Mouse (Mus musculus) midbrain, postnatal 0 days (tissue): ENCODE results near the gene Sfi1. TPM values are rescaled to one million over a fixed set of nuclear protein-coding genes. Genes with fewer than 3 reads are reported as not detected.
"Not testable (repeated sequence)": the region's sequence is repeated elsewhere in the genome, so short reads cannot be mapped to it uniquely, and the experiment has no call there.

Source experiments
- ATAC-seq: fragments of 200-750 bp; cut with Nextera tagmentation; 2 replicates; pipeline ENCODE4 v1.8.0; 2017; ENCODE audit warnings: moderate number of reproducible peaks, mild to moderate bottlenecking, moderate TSS enrichment, moderate library complexity; ENCODE audit not compliant: low FRiP score
- DNase-seq: peaks from one replicate; pipeline ENCODE4 v3.0.0-alpha.2; 2015; ENCODE audit warnings: low spot score
- H3K27ac ChIP-seq: fragments of 300-500 bp; sonication (generic); 2 replicates; pipeline ENCODE4 v1.5.1; 2014; ENCODE audit warnings: low read depth, mild to moderate bottlenecking, low read length, mixed read lengths
- H3K27me3 ChIP-seq: fragments of 300-500 bp; sonication (generic); 2 replicates; pipeline ENCODE4 v1.6.1; 2014; ENCODE audit warnings: low read length, control low read depth, mixed read lengths; ENCODE audit not compliant: insufficient read depth
- H3K36me3 ChIP-seq: fragments of 300-500 bp; sonication (generic); 2 replicates; pipeline ENCODE4 v1.6.1; 2014; ENCODE audit warnings: low read length, control low read depth, mixed read lengths; ENCODE audit not compliant: insufficient read depth
- H3K4me1 ChIP-seq: fragments of 300-500 bp; sonication (generic); 2 replicates; pipeline ENCODE4 v1.6.1; 2014; ENCODE audit warnings: mild to moderate bottlenecking, control low read depth, antibody characterized with exemption, low read length, mixed read lengths; ENCODE audit not compliant: insufficient read depth
- H3K4me2 ChIP-seq: fragments of 300-500 bp; sonication (generic); 2 replicates; pipeline ENCODE4 v1.6.1; 2014; ENCODE audit warnings: low read depth, mild to moderate bottlenecking, low read length, mixed read lengths; ENCODE audit not compliant: poor library complexity, severe bottlenecking
- H3K4me3 ChIP-seq: fragments of 300-500 bp; sonication (generic); 2 replicates; pipeline ENCODE4 v1.5.1; 2014; ENCODE audit warnings: low read depth, mild to moderate bottlenecking, low read length, moderate library complexity
- H3K9ac ChIP-seq: fragments of 300-500 bp; sonication (generic); replicated peaks from 2 replicates; pipeline ENCODE4 v1.6.1; 2014; ENCODE audit warnings: mild to moderate bottlenecking, low read length, moderate library complexity, mixed read lengths; ENCODE audit not compliant: poor library complexity, severe bottlenecking
- H3K9me3 ChIP-seq: fragments of 300-500 bp; sonication (generic); 2 replicates; pipeline ENCODE4 v1.6.1; 2016; ENCODE audit warnings: low read length, control low read depth
- CTCF ChIP-seq: IDR thresholded peaks from 2 replicates; pipeline ENCODE4 v1.5.1; 2016; ENCODE audit warnings: antibody characterized with exemption, mild to moderate bottlenecking
- WGBS: fragments of 180-500 bp; shearing (Covaris S2); extraction: QIAGEN DNeasy Blood & Tissue Kit; methylation state at CpG from one replicate; pipeline ENCODE4 v1.1.7; 2014; 5-methylcytosine and 5-hydroxymethylcytosine counted together
- polyA plus RNA-seq: library from polyadenylated mRNA; unstranded; fragments of >200 nt; fragmentation: Nextera tagmentation; extraction: Ambion mirVana; gene quantifications from 2 replicates; pipeline ENCODE4 v1.2.1, GENCODE M21; 2015
- total RNA-seq: library from RNA; depleted of rRNA; stranded (reverse); fragments of >200 nt; gene quantifications from 2 replicates; pipeline ENCODE4 v1.2.3, GENCODE M21; 2014; rRNA removed

Sfi1 gene
- total and polyA plus RNA-seq, 2 experiments from 2014 or later: 11.3 to 17.6 TPM

DNA sequence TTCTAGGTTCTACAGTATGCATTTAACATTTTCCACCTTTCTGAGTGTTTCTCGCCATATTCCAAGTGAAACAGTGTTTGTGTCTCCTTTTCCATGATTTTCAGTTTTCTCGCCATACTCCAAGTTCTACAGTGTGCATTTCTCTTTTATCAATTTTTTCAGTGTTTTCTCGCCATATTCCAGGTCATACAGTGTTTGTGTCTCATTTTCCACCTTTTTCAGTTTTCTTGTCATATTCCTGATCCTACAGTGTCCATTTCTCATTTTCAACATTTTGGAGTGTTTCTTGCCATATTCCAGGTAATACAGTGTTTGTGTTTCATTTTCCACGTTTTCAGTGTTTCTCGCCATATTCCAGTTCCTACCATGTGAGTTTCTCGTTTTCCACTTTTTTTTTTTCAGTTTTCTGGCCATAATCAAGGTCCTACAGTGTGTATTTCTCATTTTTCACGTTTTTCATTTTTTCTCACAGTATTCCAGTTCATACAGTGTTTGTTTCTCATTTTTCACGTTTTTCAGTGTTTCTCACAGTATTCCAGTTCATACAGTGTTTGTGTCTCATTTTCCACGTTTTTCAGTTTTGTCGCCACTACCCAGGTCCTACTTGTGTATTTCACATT lies 91.3 kb downstream of the Sfi1 start:
- Histone ChIP-seq H3K36me3 (no peaks in the 10 kb centered on the region), H3K9me3 (peaks cover 39% of the 10 kb centered on the region), H3K9ac (no peak overlapping the region), H3K4me3 (no peak overlapping the region), H3K4me1 (no peaks in the 10 kb centered on the region), H3K27ac (no peak overlapping the region), H3K4me2 (no peak overlapping the region), H3K27me3 (no peaks in the 10 kb centered on the region)
- DNase-seq (peak; percentile 3), ATAC-seq (no peak)
- WGBS: 73% methylated on average over 10 of the region's 10 CpGs
- no peak for TF ChIP-seq CTCF

DNA sequence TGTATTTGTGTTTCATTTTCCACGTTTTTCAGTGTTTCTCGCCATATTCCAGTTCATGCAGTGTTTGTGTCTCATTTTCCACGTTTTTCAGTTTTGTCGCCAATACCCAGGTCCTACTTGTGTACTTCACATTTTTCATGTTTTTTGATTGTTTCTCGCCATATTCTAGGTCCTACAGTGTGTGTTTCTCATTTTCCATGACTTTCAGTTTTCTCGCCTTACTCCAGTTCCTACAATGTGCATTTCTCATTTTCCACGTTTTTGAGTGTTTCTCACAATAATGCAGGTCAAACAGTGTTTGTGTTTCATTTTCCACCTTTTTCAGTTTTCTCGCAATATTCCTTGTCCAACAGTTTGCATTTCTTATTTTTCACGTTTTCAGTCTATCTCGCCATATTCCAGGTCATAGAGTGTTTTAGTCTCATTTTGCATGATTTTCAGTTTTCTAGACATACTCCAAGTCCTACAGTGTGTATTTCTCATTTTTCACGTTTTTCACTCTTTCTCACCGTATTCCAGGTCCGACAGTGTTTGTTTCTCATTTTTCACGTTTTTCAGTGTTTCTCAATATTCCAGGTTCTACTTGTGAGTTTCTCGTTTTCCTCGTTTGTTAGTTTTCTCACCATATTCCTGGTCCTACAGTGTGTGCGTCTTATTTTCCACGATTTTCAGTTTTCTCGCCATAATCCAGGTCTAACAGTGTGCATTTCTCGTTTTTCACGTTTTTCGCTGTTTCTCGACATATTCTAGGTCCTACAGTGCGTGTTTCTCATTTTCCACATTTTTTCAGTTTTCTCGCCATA lies 92.0 kb downstream of the Sfi1 start:
- Histone ChIP-seq H3K27ac (no peak overlapping the region), H3K4me2 (no peak overlapping the region), H3K9ac (no peak overlapping the region), H3K36me3 (no peaks in the 10 kb centered on the region), H3K27me3 (no peaks in the 10 kb centered on the region), H3K4me1 (no peaks in the 10 kb centered on the region), H3K9me3 (peaks cover 39% of the 10 kb centered on the region), H3K4me3 (no peak overlapping the region)
- 84% methylated on average over 25 of the region's 25 CpGs for WGBS
- peak; percentile 15 for DNase-seq
- TF ChIP-seq CTCF: no peak
- peak; percentile 68; the same call in 1 of the 2 replicates for ATAC-seq

- not testable (repeated sequence) for H3K4me3 ChIP-seq, H3K9ac ChIP-seq, H3K27me3 ChIP-seq, H3K4me1 ChIP-seq, H3K4me2 ChIP-seq, H3K36me3 ChIP-seq, H3K27ac ChIP-seq
- DNase-seq (peak; percentile 53), ATAC-seq (peak; percentile 44; the same call in 1 of the 2 replicates)
- 83% methylated on average over 12 of the region's 12 CpGs for WGBS
- peaks cover 39% of the 10 kb centered on the region for H3K9me3 ChIP-seq
Measured at GRCm38 (mm10) chr11:3100066-3100645, 93.1 kb downstream of the Sfi1 start.

Other genes starting within 250 kb of the Sfi1 start
- gene Eif4enif1, start 8.9 kb upstream of the Sfi1 start, total RNA-seq: 56.9 and 59.6 TPM in 2 replicates
- 35.9 and 43.3 TPM in 2 replicates for gene Eif4enif1, start 8.9 kb upstream of the Sfi1 start, polyA plus RNA-seq
- gene Drg1, start 73.0 kb upstream of the Sfi1 start, total RNA-seq: 80.6 and 93.1 TPM in 2 replicates
- gene Drg1, start 73.0 kb upstream of the Sfi1 start, polyA plus RNA-seq: 183 and 190 TPM in 2 replicates
- gene Patz1, start 95.4 kb upstream of the Sfi1 start, total RNA-seq: 79.3 and 81.3 TPM in 2 replicates
- 36.3 and 39.3 TPM in 2 replicates for gene Patz1, start 95.4 kb upstream of the Sfi1 start, polyA plus RNA-seq
- gene Pik3ip1, start 136.9 kb upstream of the Sfi1 start, total RNA-seq: 42.5 and 43.4 TPM in 2 replicates
- 34.7 and 37.5 TPM in 2 replicates for gene Pik3ip1, start 136.9 kb upstream of the Sfi1 start, polyA plus RNA-seq
- gene Limk2, start 215.7 kb upstream of the Sfi1 start, total RNA-seq: 250 and 290 TPM in 2 replicates
- 134 and 149 TPM in 2 replicates for gene Limk2, start 215.7 kb upstream of the Sfi1 start, polyA plus RNA-seq